Mouse (Mus musculus) megakaryocyte, embryonic 14.5 days (primary cell): ENCODE results near the gene Fam98c.

Experiments
- FLI1 ChIP-seq: IDR thresholded peaks from 2 replicates; pipeline ENCODE4 v1.6.1; 2012; ENCODE audit warnings: low read length, inconsistent platforms, mixed read lengths
- GATA1 ChIP-seq: IDR thresholded peaks from 3 replicates; pipeline ENCODE4 v1.6.1; 2012; ENCODE audit warnings: mixed read lengths, low read length, inconsistent platforms, borderline replicate concordance

GRCm38 (mm10) chr7:29180077-29180853 lies 24.2 kb upstream of the Fam98c start, which contains the start of gene Psmd8:
- TF ChIP-seq GATA1 (no peak), FLI1 (peak; percentile 71)
